Mouse (Mus musculus) lung, postnatal 0 days (tissue): ENCODE measurements at regions not wholly inside any gene's neighbourhood (a gene's known extent, or its start where the extent isn't known, plus 50 kb on each side); places are given as distances from the start of the nearest gene placed in this dataset.

ENCODE experiments used
- ATAC-seq: fragments of 200-750 bp; cut with Nextera tagmentation; 2 replicates; pipeline ENCODE4 v1.8.0; 2017; ENCODE audit warnings: moderate library complexity
- DNase-seq: peaks from one replicate; pipeline ENCODE4 v3.0.0-alpha.2; 2016; ENCODE audit warnings: low spot score
- H3K27ac ChIP-seq: fragments of 300-500 bp; sonication (generic); 2 replicates; pipeline ENCODE4 v1.5.1; 2014; ENCODE audit warnings: antibody characterized with exemption, mild to moderate bottlenecking, low read length, mixed read lengths
- H3K27me3 ChIP-seq: fragments of 300-500 bp; sonication (generic); replicated peaks from 2 replicates; pipeline ENCODE4 v1.6.1; 2014; ENCODE audit warnings: low read length, mixed read lengths; ENCODE audit not compliant: insufficient read depth
- H3K36me3 ChIP-seq: fragments of 300-500 bp; sonication (generic); 2 replicates; pipeline ENCODE4 v1.6.1; 2014; ENCODE audit warnings: low read length, mixed read lengths; ENCODE audit not compliant: insufficient read depth
- H3K4me1 ChIP-seq: fragments of 300-500 bp; sonication (generic); 2 replicates; pipeline ENCODE4 v1.6.1; 2014; ENCODE audit warnings: antibody characterized with exemption, low read depth, low read length, mixed read lengths; ENCODE audit not compliant: insufficient read depth
- H3K4me2 ChIP-seq: fragments of 300-500 bp; sonication (generic); replicated peaks from 2 replicates; pipeline ENCODE4 v1.6.1; 2014; ENCODE audit warnings: low read depth, mild to moderate bottlenecking, low read length, moderate library complexity, mixed read lengths
- H3K4me3 ChIP-seq: fragments of 300-500 bp; sonication (generic); 2 replicates; pipeline ENCODE4 v1.5.1; 2014; ENCODE audit warnings: low read depth, low read length
- H3K9ac ChIP-seq: fragments of 300-500 bp; sonication (generic); replicated peaks from 2 replicates; pipeline ENCODE4 v1.6.1; 2014; ENCODE audit warnings: low read depth, mild to moderate bottlenecking
- H3K9me3 ChIP-seq: fragments of 300-500 bp; sonication (generic); 2 replicates; pipeline ENCODE4 v1.6.1; 2016; ENCODE audit warnings: low read length, mixed read lengths
- CTCF ChIP-seq: IDR thresholded peaks from 2 replicates; pipeline ENCODE4 v1.5.1; 2016; ENCODE audit warnings: antibody characterized with exemption, mild to moderate bottlenecking
- EP300 ChIP-seq: IDR thresholded peaks from 2 replicates; pipeline ENCODE4 v1.6.1; 2016; ENCODE audit warnings: antibody characterized with exemption, mild to moderate bottlenecking, control low read depth
- WGBS: fragments of 180-500 bp; shearing (Covaris S2); extraction: QIAGEN DNeasy Blood & Tissue Kit; methylation state at CpG from one replicate; pipeline ENCODE4 v1.1.7; 2014; 5-methylcytosine and 5-hydroxymethylcytosine counted together

DNA sequence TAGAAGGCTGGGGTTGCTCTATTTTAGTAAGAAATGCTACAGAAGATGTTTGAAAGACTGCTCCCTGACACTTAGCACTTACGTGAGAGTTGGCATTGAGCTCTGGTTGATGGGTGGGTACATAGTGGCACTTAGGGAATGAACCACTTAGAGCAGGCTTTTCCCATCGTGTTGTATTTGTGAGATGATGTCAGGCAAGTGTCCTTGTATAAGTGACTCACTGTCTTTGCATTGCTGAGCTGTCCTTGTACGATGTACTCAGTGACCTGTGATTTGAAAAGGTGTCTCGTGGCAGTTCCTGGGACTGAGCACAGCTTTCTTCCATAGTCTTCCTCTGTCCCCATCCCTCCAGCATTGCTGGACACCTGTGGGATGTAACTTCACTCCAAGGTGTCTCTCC lies 165.9 kb downstream of the 1700129C05Rik start:
- ATAC-seq: no peak
- H3K9ac ChIP-seq: no peak overlapping the region
- no peaks in the 10 kb centered on the region for H3K9me3 ChIP-seq
- H3K4me2 ChIP-seq: no peak overlapping the region
- H3K27ac ChIP-seq: no peak overlapping the region
- TF ChIP-seq EP300 (no peak), CTCF (no peak)
- no peak overlapping the region for H3K4me3 ChIP-seq
- H3K36me3 ChIP-seq: no peaks in the 10 kb centered on the region
- DNase-seq: no peak
- no peaks in the 10 kb centered on the region for H3K4me1 ChIP-seq
- WGBS: 66% methylated on average over 4 of the region's 4 CpGs
- no peaks in the 10 kb centered on the region for H3K27me3 ChIP-seq

DNA sequence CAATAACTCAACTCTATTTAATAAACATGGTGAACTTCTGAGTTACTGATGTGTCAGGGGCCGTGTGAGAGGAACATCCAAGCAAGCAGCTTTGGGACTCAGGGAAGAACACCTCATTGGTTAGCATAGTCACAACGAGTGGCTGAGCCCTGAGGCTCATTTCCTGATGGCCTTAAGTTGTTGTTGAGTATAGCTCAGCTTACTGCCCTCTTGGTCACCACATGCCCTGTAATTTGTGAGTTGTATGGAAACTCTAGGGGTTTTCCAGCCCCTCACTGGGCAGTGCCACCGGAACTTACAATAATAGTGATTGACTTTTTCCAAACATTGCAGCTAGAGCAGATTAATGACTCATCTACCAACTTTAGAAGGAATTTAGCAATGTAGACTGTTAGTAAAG lies 173.4 kb downstream of the 1700129C05Rik start:
- WGBS: 47% methylated on average over 3 of the region's 3 CpGs
- DNase-seq: no peak

DNA sequence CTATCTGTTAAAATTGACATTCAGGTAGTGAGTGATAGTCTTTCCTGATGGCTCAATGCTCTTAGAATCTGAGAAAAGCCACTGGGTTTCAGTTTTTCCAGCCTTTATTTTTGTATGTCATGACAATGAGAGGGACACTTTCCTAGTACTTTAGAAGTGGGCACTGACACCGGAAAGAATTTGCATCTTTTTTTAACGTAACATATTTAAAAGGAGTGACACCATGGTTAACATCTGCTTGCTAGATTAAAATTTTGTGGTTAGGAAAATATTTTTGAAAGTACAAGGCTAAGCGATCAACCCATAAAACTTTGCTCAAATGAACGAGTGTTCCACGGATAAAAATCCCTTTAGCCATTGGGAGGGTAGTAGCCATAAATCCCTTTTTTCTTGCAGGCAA lies 174.7 kb downstream of the 1700129C05Rik start:
- no peak overlapping the region for H3K4me2 ChIP-seq
- ATAC-seq (no peak), DNase-seq (no peak)
- H3K9me3 ChIP-seq: no peaks in the 10 kb centered on the region
- no peaks in the 10 kb centered on the region for H3K4me1 ChIP-seq
- H3K9ac ChIP-seq: no peak overlapping the region
- TF ChIP-seq EP300 (no peak), CTCF (no peak)
- no peaks in the 10 kb centered on the region for H3K36me3 ChIP-seq
- H3K27ac ChIP-seq: no peak overlapping the region
- no peak overlapping the region for H3K4me3 ChIP-seq
- no peaks in the 10 kb centered on the region for H3K27me3 ChIP-seq
- WGBS: 82% methylated on average over 5 of the region's 5 CpGs

More for the DNA sequence above, 173.4 kb downstream of the 1700129C05Rik start:
- Histone ChIP-seq H3K9me3 (no peaks in the 10 kb centered on the region), H3K4me1 (no peaks in the 10 kb centered on the region), H3K4me2 (no peak overlapping the region), H3K27me3 (no peaks in the 10 kb centered on the region), H3K9ac (no peak overlapping the region), H3K4me3 (no peak overlapping the region), H3K36me3 (no peaks in the 10 kb centered on the region), H3K27ac (no peak overlapping the region)
- no peak for ATAC-seq
- TF ChIP-seq CTCF (no peak), EP300 (no peak)

DNA sequence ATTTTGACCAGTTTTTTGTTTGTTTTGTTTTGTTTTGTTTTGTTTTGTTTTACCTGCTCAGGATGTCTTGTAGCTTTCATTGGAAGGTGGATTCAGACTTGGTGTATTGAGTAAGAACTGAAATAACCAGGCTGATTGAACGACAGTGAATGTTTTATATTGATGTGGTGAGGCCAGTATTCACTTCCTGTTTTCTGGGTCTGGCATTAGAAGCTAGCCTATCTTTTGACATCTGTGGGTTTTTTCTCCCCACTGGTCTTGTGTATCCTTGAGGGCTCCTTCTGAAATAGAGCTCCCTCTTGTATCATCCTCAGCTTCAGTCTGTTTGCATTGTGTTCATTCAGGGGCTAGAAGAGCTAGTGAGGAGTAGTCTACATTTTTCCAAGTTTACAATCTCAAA lies 175.5 kb downstream of the 1700129C05Rik start:
- DNase-seq (no peak), ATAC-seq (no peak)
- no peak overlapping the region for H3K4me3 ChIP-seq
- H3K27ac ChIP-seq: no peak overlapping the region
- H3K4me2 ChIP-seq: no peak overlapping the region
- H3K27me3 ChIP-seq: no peaks in the 10 kb centered on the region
- H3K4me1 ChIP-seq: no peaks in the 10 kb centered on the region
- no peak overlapping the region for H3K9ac ChIP-seq
- no peak for TF ChIP-seq CTCF
- TF ChIP-seq EP300: no peak
- H3K36me3 ChIP-seq: no peaks in the 10 kb centered on the region
- no peaks in the 10 kb centered on the region for H3K9me3 ChIP-seq
- WGBS: 58% methylated on average over 1 of the region's 1 CpGs

DNA sequence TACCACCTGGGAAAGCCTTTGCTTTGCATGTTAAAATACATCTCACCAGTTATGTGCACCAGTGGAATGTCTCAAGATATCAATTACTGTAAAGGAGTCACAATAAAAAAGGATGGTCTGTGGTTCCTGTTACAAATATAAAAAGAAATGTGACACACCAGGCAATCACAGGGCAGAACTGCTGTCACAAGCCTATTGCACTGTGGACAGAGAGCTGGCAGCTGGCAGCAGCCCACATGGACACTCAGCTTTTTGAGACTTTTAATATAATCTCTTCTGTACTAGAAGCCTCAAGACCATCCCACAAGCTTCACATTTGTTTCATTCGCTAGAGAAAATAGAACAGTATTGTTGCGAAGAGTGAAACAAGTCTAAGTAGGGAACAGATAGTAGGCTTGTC lies 197.7 kb downstream of the 1700129C05Rik start:
- Histone ChIP-seq H3K27ac (no peak overlapping the region), H3K36me3 (no peaks in the 10 kb centered on the region), H3K9ac (no peak overlapping the region), H3K4me3 (no peak overlapping the region), H3K4me2 (no peak overlapping the region), H3K9me3 (no peaks in the 10 kb centered on the region), H3K27me3 (no peaks in the 10 kb centered on the region), H3K4me1 (no peaks in the 10 kb centered on the region)
- no peak for ATAC-seq
- no peak for TF ChIP-seq CTCF
- DNase-seq: no peak
- WGBS: 89% methylated on average over 2 of the region's 2 CpGs

DNA sequence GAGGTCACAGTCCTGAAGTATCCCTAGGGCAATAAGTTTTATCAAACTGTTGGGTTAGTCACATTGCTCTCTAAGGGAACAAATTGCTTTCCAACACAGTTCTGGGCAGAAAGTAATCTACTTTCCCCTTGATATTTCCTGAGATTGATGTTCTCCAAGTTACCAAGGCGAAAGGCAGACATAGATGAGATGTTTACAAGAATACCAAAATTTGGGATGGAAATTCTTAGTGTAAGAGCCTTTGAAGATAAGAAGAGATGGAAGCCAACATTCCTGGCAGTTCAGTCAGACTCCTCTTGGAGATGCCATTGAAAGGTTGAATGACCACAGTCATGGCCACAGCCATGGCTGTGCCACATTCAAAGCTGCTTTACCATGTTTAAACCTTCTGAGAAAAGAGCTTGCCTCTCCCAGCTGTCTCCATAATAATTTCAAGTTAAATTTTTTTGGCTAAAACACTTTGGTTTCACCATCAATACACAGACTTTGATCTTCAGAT lies 199.4 kb downstream of the 1700129C05Rik start:
- Histone ChIP-seq H3K4me1 (no peaks in the 10 kb centered on the region), H3K4me3 (no peak overlapping the region), H3K9ac (no peak overlapping the region), H3K4me2 (no peak overlapping the region), H3K27ac (no peak overlapping the region), H3K36me3 (no peaks in the 10 kb centered on the region), H3K9me3 (no peaks in the 10 kb centered on the region), H3K27me3 (no peaks in the 10 kb centered on the region)
- WGBS: 56% methylated on average over 1 of the region's 1 CpGs
- DNase-seq (no peak), ATAC-seq (no peak)
- TF ChIP-seq EP300 (no peak), CTCF (no peak)

DNA sequence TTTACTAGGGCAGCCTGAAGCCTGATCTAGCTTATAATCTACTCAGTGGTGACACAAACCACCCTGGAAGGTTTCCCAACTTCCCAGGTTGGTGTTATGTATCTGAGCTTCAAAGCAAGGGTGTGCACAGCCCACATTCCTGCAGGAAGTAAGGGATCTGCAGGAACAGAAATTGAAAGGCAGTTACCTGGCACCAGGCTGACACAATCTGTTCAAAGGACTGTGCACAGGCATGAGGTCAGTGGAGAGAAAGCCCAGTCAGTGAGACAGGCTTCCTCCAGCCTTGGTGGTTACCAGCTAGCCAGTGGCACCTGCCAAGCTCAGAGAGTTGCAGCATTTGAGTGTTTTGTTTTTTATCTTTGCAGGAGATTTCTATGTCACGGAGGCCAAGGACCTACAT lies 203.6 kb downstream of the 1700129C05Rik start:
- Histone ChIP-seq H3K36me3 (no peaks in the 10 kb centered on the region), H3K4me1 (peaks cover 4% of the 10 kb centered on the region; the same call in 1 of the 2 replicates), H3K4me2 (no peak overlapping the region), H3K9me3 (no peaks in the 10 kb centered on the region), H3K9ac (no peak overlapping the region), H3K27ac (no peak overlapping the region), H3K27me3 (no peaks in the 10 kb centered on the region), H3K4me3 (no peak overlapping the region)
- DNase-seq (no peak), ATAC-seq (no peak)
- WGBS: 52% methylated on average over 1 of the region's 1 CpGs
- TF ChIP-seq EP300 (no peak), CTCF (no peak)
